Mouse (Mus musculus): ENCODE measurements around the gene Kcnh8. TPM values are rescaled to one million over a fixed set of nuclear protein-coding genes. Genes with fewer than 3 reads are reported as not detected.

Kcnh8 gene
- 2.8 and 4.1 TPM in 2 replicates for polyA plus RNA-seq (2012; rRNA removed)

GRCm38 (mm10) chr17:52602093-52602780, at the start of gene Kcnh8:
TSS of gene Kcnh8 (plus strand) at chr17:52602709.
- no peaks in the 10 kb centered on the region for H3K36me3 ChIP-seq (ENCODE audit: control insufficient read depth, insufficient read depth, low read length)
- no peaks in the 10 kb centered on the region for H3K27me3 ChIP-seq (ENCODE audit: control insufficient read depth, insufficient read depth, low read length)
- TF ChIP-seq POLR2A (IDR thresholded peaks at IDR 0.05; ENCODE audit: control insufficient read depth, low read depth, low read length) (no peak), CTCF (IDR thresholded peaks at IDR 0.05; ENCODE audit: control insufficient read depth, insufficient read depth, insufficient replicate concordance, low read depth, low read length) (no peak)
- peaks cover 8% of the 10 kb centered on the region for H3K4me1 ChIP-seq (ENCODE audit: control insufficient read depth, insufficient read depth, low read length)
- H3K4me3 ChIP-seq (ENCODE audit: control insufficient read depth, low read depth, low read length) = peak within 1 kb of the TSS; percentile 7
- H3K27ac ChIP-seq (ENCODE audit: control insufficient read depth, insufficient read depth, low read depth, low read length) = no peak within 1 kb of the TSS

- Histone ChIP-seq H3K27me3 (ENCODE audit: control insufficient read depth, insufficient read depth, low read length) (no peaks in the 10 kb centered on the region), H3K36me3 (ENCODE audit: control insufficient read depth, insufficient read depth, low read length) (no peaks in the 10 kb centered on the region), H3K4me1 (ENCODE audit: control insufficient read depth, insufficient read depth, low read length) (no peaks in the 10 kb centered on the region), H3K4me3 (ENCODE audit: control insufficient read depth, low read depth, low read length) (no peak overlapping the region), H3K27ac (ENCODE audit: control insufficient read depth, insufficient read depth, low read depth, low read length) (no peak overlapping the region)
- TF ChIP-seq CTCF (IDR thresholded peaks at IDR 0.05; ENCODE audit: control insufficient read depth, insufficient read depth, insufficient replicate concordance, low read depth, low read length) (peak; percentile 47; the same call in 1 of the 2 replicates), POLR2A (IDR thresholded peaks at IDR 0.05; ENCODE audit: control insufficient read depth, low read depth, low read length) (no peak)
Measured at GRCm38 (mm10) chr17:52559961-52560720, 42.4 kb upstream of the Kcnh8 start.

- Histone ChIP-seq H3K27ac (ENCODE audit: control insufficient read depth, insufficient read depth, low read depth, low read length) (no peak overlapping the region), H3K27me3 (ENCODE audit: control insufficient read depth, insufficient read depth, low read length) (no peaks in the 10 kb centered on the region)
- TF ChIP-seq POLR2A (IDR thresholded peaks at IDR 0.05; ENCODE audit: control insufficient read depth, low read depth, low read length) (no peak), CTCF (IDR thresholded peaks at IDR 0.05; ENCODE audit: control insufficient read depth, insufficient read depth, insufficient replicate concordance, low read depth, low read length) (no peak)
Measured at GRCm38 (mm10) chr17:52565467-52566155, 36.9 kb upstream of the Kcnh8 start.

GRCm38 (mm10) chr17:52569584-52570270, 32.8 kb upstream of the Kcnh8 start:
- Histone ChIP-seq H3K27me3 (ENCODE audit: control insufficient read depth, insufficient read depth, low read length) (no peaks in the 10 kb centered on the region), H3K36me3 (ENCODE audit: control insufficient read depth, insufficient read depth, low read length) (no peaks in the 10 kb centered on the region), H3K4me1 (ENCODE audit: control insufficient read depth, insufficient read depth, low read length) (no peaks in the 10 kb centered on the region), H3K4me3 (ENCODE audit: control insufficient read depth, low read depth, low read length) (no peak overlapping the region), H3K27ac (ENCODE audit: control insufficient read depth, insufficient read depth, low read depth, low read length) (no peak overlapping the region)
- TF ChIP-seq CTCF (IDR thresholded peaks at IDR 0.05; ENCODE audit: control insufficient read depth, insufficient read depth, insufficient replicate concordance, low read depth, low read length) (no peak), POLR2A (IDR thresholded peaks at IDR 0.05; ENCODE audit: control insufficient read depth, low read depth, low read length) (no peak)

More at GRCm38 (mm10) chr17:52565467-52566155, 36.9 kb upstream of the Kcnh8 start:
- Histone ChIP-seq H3K4me1 (ENCODE audit: control insufficient read depth, insufficient read depth, low read length) (no peaks in the 10 kb centered on the region), H3K36me3 (ENCODE audit: control insufficient read depth, insufficient read depth, low read length) (no peaks in the 10 kb centered on the region), H3K4me3 (ENCODE audit: control insufficient read depth, low read depth, low read length) (no peak overlapping the region)

GRCm38 (mm10) chr17:52572229-52572628, 30.3 kb upstream of the Kcnh8 start:
- no peaks in the 10 kb centered on the region for H3K27me3 ChIP-seq (ENCODE audit: control insufficient read depth, insufficient read depth, low read length)
- no peaks in the 10 kb centered on the region for H3K36me3 ChIP-seq (ENCODE audit: control insufficient read depth, insufficient read depth, low read length)

GRCm38 (mm10) chr17:52591503-52592194, 10.9 kb upstream of the Kcnh8 start:
- Histone ChIP-seq H3K36me3 (ENCODE audit: control insufficient read depth, insufficient read depth, low read length) (no peaks in the 10 kb centered on the region), H3K27me3 (ENCODE audit: control insufficient read depth, insufficient read depth, low read length) (no peaks in the 10 kb centered on the region), H3K27ac (ENCODE audit: control insufficient read depth, insufficient read depth, low read depth, low read length) (no peak overlapping the region), H3K4me3 (ENCODE audit: control insufficient read depth, low read depth, low read length) (no peak overlapping the region), H3K4me1 (ENCODE audit: control insufficient read depth, insufficient read depth, low read length) (no peaks in the 10 kb centered on the region)
- no peak for TF ChIP-seq CTCF (IDR thresholded peaks at IDR 0.05; ENCODE audit: control insufficient read depth, insufficient read depth, insufficient replicate concordance, low read depth, low read length)
- no peak for TF ChIP-seq POLR2A (IDR thresholded peaks at IDR 0.05; ENCODE audit: control insufficient read depth, low read depth, low read length)

More at GRCm38 (mm10) chr17:52572229-52572628, 30.3 kb upstream of the Kcnh8 start:
- TF ChIP-seq POLR2A (IDR thresholded peaks at IDR 0.05; ENCODE audit: control insufficient read depth, low read depth, low read length) (no peak), CTCF (IDR thresholded peaks at IDR 0.05; ENCODE audit: control insufficient read depth, insufficient read depth, insufficient replicate concordance, low read depth, low read length) (no peak)
- no peak overlapping the region for H3K4me3 ChIP-seq (ENCODE audit: control insufficient read depth, low read depth, low read length)
- H3K4me1 ChIP-seq (ENCODE audit: control insufficient read depth, insufficient read depth, low read length) = no peaks in the 10 kb centered on the region
- H3K27ac ChIP-seq (ENCODE audit: control insufficient read depth, insufficient read depth, low read depth, low read length) = no peak overlapping the region

All from testis, adult 2 months (tissue).